Mouse (Mus musculus): ENCODE measurements around the gene Islr. TPM values are rescaled to one million over a fixed set of nuclear protein-coding genes. Genes with fewer than 3 reads are reported as not detected.

Gene Islr
- polyA plus RNA-seq, 1 experiment: 36.3 TPM

- TF ChIP-seq CTCF (IDR thresholded peaks at IDR 0.05; ENCODE audit: borderline replicate concordance, insufficient read depth, low read length) (no peak), POLR2A (IDR thresholded peaks at IDR 0.05; ENCODE audit: low read depth, low read length) (no peak)
- H3K27ac ChIP-seq (ENCODE audit: insufficient read depth, low read length): no peak overlapping the region
- H3K4me3 ChIP-seq (ENCODE audit: insufficient read depth, low read length): no peak overlapping the region
- peaks cover 7% of the 10 kb centered on the region; the same call in 1 of the 2 replicates for H3K4me1 ChIP-seq (ENCODE audit: control insufficient read depth, insufficient read depth, low read length)
These were observed 88.0 kb downstream of the Islr start for GRCm38 (mm10) chr9:58116024-58116651.

- H3K4me1 ChIP-seq (ENCODE audit: control insufficient read depth, insufficient read depth, low read length): peaks cover 7% of the 10 kb centered on the region; the same call in 1 of the 2 replicates
- no peak overlapping the region for H3K4me3 ChIP-seq (ENCODE audit: insufficient read depth, low read length)
- H3K27ac ChIP-seq (ENCODE audit: insufficient read depth, low read length): no peak overlapping the region
- TF ChIP-seq CTCF (IDR thresholded peaks at IDR 0.05; ENCODE audit: borderline replicate concordance, insufficient read depth, low read length) (no peak), POLR2A (IDR thresholded peaks at IDR 0.05; ENCODE audit: low read depth, low read length) (no peak)
These were observed 88.7 kb downstream of the Islr start for GRCm38 (mm10) chr9:58115297-58115925.

- no peak for TF ChIP-seq POLR2A (IDR thresholded peaks at IDR 0.05; ENCODE audit: low read depth, low read length)
- TF ChIP-seq CTCF (IDR thresholded peaks at IDR 0.05; ENCODE audit: borderline replicate concordance, insufficient read depth, low read length): no peak
- Histone ChIP-seq H3K4me3 (ENCODE audit: insufficient read depth, low read length) (no peak overlapping the region), H3K4me1 (ENCODE audit: control insufficient read depth, insufficient read depth, low read length) (peaks cover 7% of the 10 kb centered on the region; the same call in 1 of the 2 replicates), H3K27ac (ENCODE audit: insufficient read depth, low read length) (no peak overlapping the region)
These were observed 90.1 kb downstream of the Islr start for GRCm38 (mm10) chr9:58114019-58114418.

GRCm38 (mm10) chr9:58113279-58113884 lies 90.7 kb downstream of the Islr start:
- H3K4me3 ChIP-seq (ENCODE audit: insufficient read depth, low read length): no peak overlapping the region
- no peak overlapping the region for H3K27ac ChIP-seq (ENCODE audit: insufficient read depth, low read length)
- TF ChIP-seq CTCF (IDR thresholded peaks at IDR 0.05; ENCODE audit: borderline replicate concordance, insufficient read depth, low read length) (no peak), POLR2A (IDR thresholded peaks at IDR 0.05; ENCODE audit: low read depth, low read length) (no peak)
- peaks cover 7% of the 10 kb centered on the region; the same call in 1 of the 2 replicates for H3K4me1 ChIP-seq (ENCODE audit: control insufficient read depth, insufficient read depth, low read length)

- H3K4me1 ChIP-seq (ENCODE audit: control insufficient read depth, insufficient read depth, low read length): peaks cover 7% of the 10 kb centered on the region; the same call in 1 of the 2 replicates
- no peak overlapping the region for H3K4me3 ChIP-seq (ENCODE audit: insufficient read depth, low read length)
- H3K27ac ChIP-seq (ENCODE audit: insufficient read depth, low read length): no peak overlapping the region
- TF ChIP-seq CTCF (IDR thresholded peaks at IDR 0.05; ENCODE audit: borderline replicate concordance, insufficient read depth, low read length) (no peak), POLR2A (IDR thresholded peaks at IDR 0.05; ENCODE audit: low read depth, low read length) (no peak)
These were observed 91.2 kb downstream of the Islr start for GRCm38 (mm10) chr9:58112866-58113278.

GRCm38 (mm10) chr9:58112321-58112751 lies 91.8 kb downstream of the Islr start:
- TF ChIP-seq POLR2A (IDR thresholded peaks at IDR 0.05; ENCODE audit: low read depth, low read length) (no peak), CTCF (IDR thresholded peaks at IDR 0.05; ENCODE audit: borderline replicate concordance, insufficient read depth, low read length) (no peak)
- Histone ChIP-seq H3K4me1 (ENCODE audit: control insufficient read depth, insufficient read depth, low read length) (peaks cover 7% of the 10 kb centered on the region; the same call in 1 of the 2 replicates), H3K27ac (ENCODE audit: insufficient read depth, low read length) (no peak overlapping the region), H3K4me3 (ENCODE audit: insufficient read depth, low read length) (no peak overlapping the region)

- peaks cover 7% of the 10 kb centered on the region; the same call in 1 of the 2 replicates for H3K4me1 ChIP-seq (ENCODE audit: control insufficient read depth, insufficient read depth, low read length)
These were observed 92.7 kb downstream of the Islr start for GRCm38 (mm10) chr9:58111431-58111830.

DNA sequence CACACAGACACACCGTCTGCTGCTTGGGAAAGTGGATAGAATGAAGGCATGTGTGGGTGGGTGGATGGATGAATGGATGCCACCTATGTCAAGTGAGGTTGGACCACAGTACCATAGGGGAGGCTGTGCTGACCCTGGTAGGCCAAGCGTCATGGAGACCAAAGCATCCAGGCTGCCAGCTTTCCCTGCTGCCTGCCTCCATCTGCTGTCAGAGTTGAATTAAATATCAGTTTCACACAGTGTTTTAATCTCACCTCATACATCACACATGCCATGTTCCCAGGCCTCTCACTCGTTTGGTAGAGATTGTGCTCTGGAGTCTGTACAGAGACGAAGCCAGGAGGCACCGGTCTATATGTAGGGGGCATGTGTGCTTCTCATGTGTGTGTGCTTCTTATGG lies 93.3 kb downstream of the Islr start:
- H3K4me3 ChIP-seq (ENCODE audit: insufficient read depth, low read length): no peak overlapping the region
- no peak overlapping the region for H3K27ac ChIP-seq (ENCODE audit: insufficient read depth, low read length)
- TF ChIP-seq POLR2A (IDR thresholded peaks at IDR 0.05; ENCODE audit: low read depth, low read length) (no peak), CTCF (IDR thresholded peaks at IDR 0.05; ENCODE audit: borderline replicate concordance, insufficient read depth, low read length) (no peak)
- peaks cover 7% of the 10 kb centered on the region; the same call in 1 of the 2 replicates for H3K4me1 ChIP-seq (ENCODE audit: control insufficient read depth, insufficient read depth, low read length)

More at GRCm38 (mm10) chr9:58111431-58111830, 92.7 kb downstream of the Islr start:
- TF ChIP-seq POLR2A (IDR thresholded peaks at IDR 0.05; ENCODE audit: low read depth, low read length): no peak
- TF ChIP-seq CTCF (IDR thresholded peaks at IDR 0.05; ENCODE audit: borderline replicate concordance, insufficient read depth, low read length): no peak
- H3K27ac ChIP-seq (ENCODE audit: insufficient read depth, low read length): no peak overlapping the region
- no peak overlapping the region for H3K4me3 ChIP-seq (ENCODE audit: insufficient read depth, low read length)

- H3K4me1 ChIP-seq (ENCODE audit: control insufficient read depth, insufficient read depth, low read length): peaks cover 7% of the 10 kb centered on the region; the same call in 1 of the 2 replicates
- TF ChIP-seq POLR2A (IDR thresholded peaks at IDR 0.05; ENCODE audit: low read depth, low read length) (no peak), CTCF (IDR thresholded peaks at IDR 0.05; ENCODE audit: borderline replicate concordance, insufficient read depth, low read length) (no peak)
- no peak overlapping the region for H3K27ac ChIP-seq (ENCODE audit: insufficient read depth, low read length)
- no peak overlapping the region for H3K4me3 ChIP-seq (ENCODE audit: insufficient read depth, low read length)
These were observed 96.6 kb downstream of the Islr start for GRCm38 (mm10) chr9:58107494-58107893.

Other genes starting within 250 kb of the Islr start
- 0.13 and 0.74 TPM in 2 replicates for gene Cyp11a1, start 197.9 kb downstream of the Islr start, polyA plus RNA-seq (2011; ENCODE audit: insufficient read length, low read depth, missing spikeins)
- gene Stra6, start 140.5 kb downstream of the Islr start, polyA plus RNA-seq (2011; ENCODE audit: insufficient read length, low read depth, missing spikeins): 0.42 TPM in 1 of 2 replicates, not detected in the other
- not detected in 2 replicates for gene Ccdc33, start 85.5 kb downstream of the Islr start, polyA plus RNA-seq (2011; ENCODE audit: insufficient read length, low read depth, missing spikeins)
- gene Islr2, start within 50 bp of the Islr start, polyA plus RNA-seq (2011; ENCODE audit: insufficient read length, low read depth, missing spikeins): 0.30 TPM in 1 of 2 replicates, not detected in the other
- gene Pml, start 45.5 kb upstream of the Islr start, polyA plus RNA-seq (2011; ENCODE audit: insufficient read length, low read depth, missing spikeins): 56.3 and 86.6 TPM in 2 replicates
- gene Stoml1, start 48.9 kb upstream of the Islr start, polyA plus RNA-seq (2011; ENCODE audit: insufficient read length, low read depth, missing spikeins): 25.9 and 27.0 TPM in 2 replicates
- 158 and 210 TPM in 2 replicates for gene Loxl1, start 108.9 kb upstream of the Islr start, polyA plus RNA-seq (2011; ENCODE audit: insufficient read length, low read depth, missing spikeins)
- gene Tbc1d21, start 166.1 kb upstream of the Islr start, polyA plus RNA-seq (2011; ENCODE audit: insufficient read length, low read depth, missing spikeins): not detected in 2 replicates

Measured in embryonic fibroblast, embryonic 13.5 days (primary cell).